Mouse (Mus musculus) liver, embryonic 13.5 days (tissue): ENCODE data around the gene Psmg4. TPM values are rescaled to one million over a fixed set of nuclear protein-coding genes. Genes with fewer than 3 reads are reported as not detected.

Experiments
- ATAC-seq: fragments of 200-750 bp; cut with Nextera tagmentation; 2 replicates; pipeline ENCODE4 v1.8.0; 2017; ENCODE audit warnings: low read depth, mild to moderate bottlenecking, moderate number of reproducible peaks, moderate library complexity
- DNase-seq: peaks from one replicate; pipeline ENCODE4 v3.0.0; 2022
- H3K27ac ChIP-seq: fragments of 300-500 bp; sonication (generic); 2 replicates; pipeline ENCODE4 v1.5.1; 2015; ENCODE audit warnings: moderate library complexity, mild to moderate bottlenecking, inconsistent platforms
- H3K27me3 ChIP-seq: fragments of 300-500 bp; sonication (generic); 2 replicates; pipeline ENCODE4 v1.6.1; 2015; ENCODE audit warnings: mild to moderate bottlenecking, inconsistent platforms
- H3K36me3 ChIP-seq: fragments of 300-500 bp; sonication (generic); 2 replicates; pipeline ENCODE4 v1.6.1; 2015; ENCODE audit warnings: mild to moderate bottlenecking, inconsistent platforms
- H3K4me1 ChIP-seq: fragments of 300-500 bp; sonication (generic); replicated peaks from 2 replicates; pipeline ENCODE4 v1.6.1; 2015; ENCODE audit warnings: inconsistent platforms
- H3K4me2 ChIP-seq: fragments of 300-500 bp; sonication (generic); 2 replicates; pipeline ENCODE4 v1.6.1; 2015; ENCODE audit warnings: inconsistent platforms, mild to moderate bottlenecking, moderate library complexity
- H3K4me3 ChIP-seq: fragments of 300-500 bp; sonication (generic); replicated peaks from 2 replicates; pipeline ENCODE4 v1.5.1; 2015; ENCODE audit warnings: mild to moderate bottlenecking, inconsistent platforms
- H3K9ac ChIP-seq: fragments of 300-500 bp; sonication (generic); 2 replicates; pipeline ENCODE4 v1.6.1; 2015; ENCODE audit warnings: mild to moderate bottlenecking, inconsistent platforms
- H3K9me3 ChIP-seq: fragments of 300-500 bp; sonication (generic); replicated peaks from 2 replicates; pipeline ENCODE4 v1.6.1; 2016; ENCODE audit warnings: inconsistent platforms
- WGBS: fragments of 180-500 bp; shearing (Covaris S2); methylation state at CpG from one replicate; pipeline ENCODE4 v1.1.7; 2015; ENCODE audit not compliant: insufficient replicate concordance; 5-methylcytosine and 5-hydroxymethylcytosine counted together
- polyA plus RNA-seq: library from polyadenylated mRNA; unstranded; fragments of >200 nt; fragmentation: Nextera tagmentation; extraction: Ambion mirVana; gene quantifications from 2 replicates; pipeline ENCODE4 v1.2.1, GENCODE M21; 2015

Gene Psmg4
- polyA plus RNA-seq, 1 experiment from 2014 or later = 50.0 TPM

- no peak for ATAC-seq
- no peaks in the 10 kb centered on the region for H3K9me3 ChIP-seq
- H3K9ac ChIP-seq = no peak overlapping the region
- no peaks in the 10 kb centered on the region for H3K36me3 ChIP-seq
- DNase-seq = no peak
- H3K4me1 ChIP-seq = peaks cover 17% of the 10 kb centered on the region
- no peak overlapping the region for H3K4me2 ChIP-seq
- no peak overlapping the region for H3K27ac ChIP-seq
- 79% methylated on average over 3 of the region's 3 CpGs for WGBS
- H3K27me3 ChIP-seq = no peaks in the 10 kb centered on the region
- H3K4me3 ChIP-seq = no peak overlapping the region
Measured at GRCm38 (mm10) chr13:34157596-34158157, 5.1 kb upstream of the Psmg4 start.

DNA sequence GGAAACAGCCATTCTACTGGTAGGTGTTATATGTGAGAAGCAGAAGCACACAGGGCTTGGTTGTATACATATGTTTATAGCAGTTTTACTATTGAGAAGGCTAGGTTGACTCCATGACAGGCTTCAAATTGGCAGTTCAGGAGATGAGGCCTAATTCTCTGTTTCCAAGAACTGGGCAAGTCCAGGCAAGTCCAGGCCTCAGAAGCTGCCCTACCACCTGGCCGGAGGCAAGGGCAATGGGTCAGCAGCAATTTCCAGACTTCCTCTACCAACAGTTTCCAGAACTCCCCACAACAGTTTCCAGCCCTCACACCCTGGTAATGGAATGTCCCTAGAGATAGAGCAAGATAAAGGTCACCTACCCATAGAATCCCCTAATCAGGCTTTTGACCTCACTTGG, 2.8 kb upstream of the Psmg4 start:
- DNase-seq (no peak), ATAC-seq (no peak)
- H3K4me3 ChIP-seq = no peak overlapping the region
- H3K9me3 ChIP-seq = no peaks in the 10 kb centered on the region
- H3K36me3 ChIP-seq = no peaks in the 10 kb centered on the region
- WGBS = 81% methylated on average over 1 of the region's 1 CpGs
- H3K27ac ChIP-seq = no peak overlapping the region
- H3K27me3 ChIP-seq = no peaks in the 10 kb centered on the region
- H3K4me2 ChIP-seq = no peak overlapping the region
- no peak overlapping the region for H3K9ac ChIP-seq
- H3K4me1 ChIP-seq = peaks cover 22% of the 10 kb centered on the region

GRCm38 (mm10) chr13:34163304-34163975, 676 bp downstream of the Psmg4 start:
- Histone ChIP-seq H3K4me3 (peak overlapping the region; percentile 82), H3K4me1 (peaks cover 18% of the 10 kb centered on the region), H3K27me3 (no peaks in the 10 kb centered on the region), H3K9me3 (no peaks in the 10 kb centered on the region), H3K36me3 (peaks cover 10% of the 10 kb centered on the region), H3K27ac (peak overlapping the region; percentile 83), H3K4me2 (peak overlapping the region; percentile 80), H3K9ac (peak overlapping the region; percentile 82)
- DNase-seq (no peak), ATAC-seq (no peak)
- WGBS = 30% methylated on average over 12 of the region's 12 CpGs

GRCm38 (mm10) chr13:34174025-34174424, 11.3 kb downstream of the Psmg4 start:
- H3K9me3 ChIP-seq = no peaks in the 10 kb centered on the region
- ATAC-seq (no peak), DNase-seq (no peak)
- no peaks in the 10 kb centered on the region for H3K27me3 ChIP-seq
- no peak overlapping the region for H3K27ac ChIP-seq
- H3K4me3 ChIP-seq = no peak overlapping the region
- peaks cover 8% of the 10 kb centered on the region; the same call in 1 of the 2 replicates for H3K36me3 ChIP-seq
- 77% methylated on average over 6 of the region's 6 CpGs for WGBS
- no peak overlapping the region for H3K9ac ChIP-seq
- H3K4me2 ChIP-seq = no peak overlapping the region
- no peaks in the 10 kb centered on the region for H3K4me1 ChIP-seq

DNA sequence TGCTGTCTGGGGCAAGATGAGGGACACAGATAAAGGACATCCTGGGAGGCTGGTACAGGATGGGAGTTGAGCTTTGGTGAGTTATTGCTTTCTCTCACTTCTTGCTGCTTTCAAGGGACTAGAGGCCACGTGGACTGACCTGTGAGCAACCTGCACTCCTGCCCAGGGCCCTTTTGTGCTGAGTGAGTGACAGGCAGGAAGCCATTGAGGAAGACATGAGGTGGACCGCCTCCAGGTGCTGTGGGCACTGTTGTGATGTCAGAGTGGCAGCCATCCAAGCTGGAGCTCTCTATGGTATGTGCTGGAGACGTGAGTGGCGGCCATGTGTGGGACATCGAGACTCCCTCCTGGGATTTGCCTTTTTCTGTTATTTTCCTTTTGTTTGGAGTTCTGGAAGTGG, 18.9 kb downstream of the Psmg4 start:
- Histone ChIP-seq H3K9ac (no peak overlapping the region), H3K4me1 (no peaks in the 10 kb centered on the region), H3K4me2 (no peak overlapping the region), H3K4me3 (no peak overlapping the region), H3K27me3 (no peaks in the 10 kb centered on the region), H3K9me3 (no peaks in the 10 kb centered on the region), H3K36me3 (peaks cover 83% of the 10 kb centered on the region), H3K27ac (no peak overlapping the region)
- WGBS = 92% methylated on average over 5 of the region's 5 CpGs
- no peak for DNase-seq
- ATAC-seq = no peak

DNA sequence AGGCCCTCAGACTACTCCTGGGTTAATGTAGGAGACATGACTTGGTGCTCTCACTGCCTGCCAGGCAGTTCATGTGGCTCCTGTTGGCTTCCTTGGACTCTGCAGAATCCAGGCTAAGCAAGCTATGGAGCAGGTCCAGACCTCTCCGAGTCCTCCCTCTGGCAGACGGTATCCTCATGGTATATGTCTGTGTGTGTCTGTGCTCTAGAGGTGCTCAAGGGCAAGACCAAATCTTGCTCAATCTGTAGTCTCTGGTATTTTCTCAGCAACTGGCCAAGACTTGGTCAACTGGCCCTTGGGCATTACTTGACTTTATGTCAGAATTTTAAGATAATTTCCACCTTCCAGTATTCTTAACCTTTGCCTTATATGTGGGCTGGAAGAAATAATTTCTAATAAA, 22.6 kb downstream of the Psmg4 start:
- Histone ChIP-seq H3K27me3 (no peaks in the 10 kb centered on the region), H3K9ac (no peak overlapping the region), H3K4me3 (no peak overlapping the region), H3K36me3 (peaks cover 97% of the 10 kb centered on the region), H3K4me1 (no peaks in the 10 kb centered on the region), H3K27ac (no peak overlapping the region), H3K9me3 (no peaks in the 10 kb centered on the region), H3K4me2 (no peak overlapping the region)
- ATAC-seq (no peak), DNase-seq (no peak)
- WGBS = 81% methylated on average over 2 of the region's 2 CpGs

GRCm38 (mm10) chr13:34187571-34187970, 24.8 kb downstream of the Psmg4 start:
- Histone ChIP-seq H3K36me3 (peaks cover 97% of the 10 kb centered on the region), H3K27me3 (no peaks in the 10 kb centered on the region), H3K4me2 (no peak overlapping the region), H3K9me3 (no peaks in the 10 kb centered on the region), H3K27ac (no peak overlapping the region), H3K4me1 (no peaks in the 10 kb centered on the region), H3K4me3 (no peak overlapping the region), H3K9ac (no peak overlapping the region)
- 16% methylated on average over 5 of the region's 5 CpGs for WGBS
- DNase-seq (peak; percentile 43), ATAC-seq (0 out of 2 replicates have a peak, but pooled peaks have one; percentile 59)

DNA sequence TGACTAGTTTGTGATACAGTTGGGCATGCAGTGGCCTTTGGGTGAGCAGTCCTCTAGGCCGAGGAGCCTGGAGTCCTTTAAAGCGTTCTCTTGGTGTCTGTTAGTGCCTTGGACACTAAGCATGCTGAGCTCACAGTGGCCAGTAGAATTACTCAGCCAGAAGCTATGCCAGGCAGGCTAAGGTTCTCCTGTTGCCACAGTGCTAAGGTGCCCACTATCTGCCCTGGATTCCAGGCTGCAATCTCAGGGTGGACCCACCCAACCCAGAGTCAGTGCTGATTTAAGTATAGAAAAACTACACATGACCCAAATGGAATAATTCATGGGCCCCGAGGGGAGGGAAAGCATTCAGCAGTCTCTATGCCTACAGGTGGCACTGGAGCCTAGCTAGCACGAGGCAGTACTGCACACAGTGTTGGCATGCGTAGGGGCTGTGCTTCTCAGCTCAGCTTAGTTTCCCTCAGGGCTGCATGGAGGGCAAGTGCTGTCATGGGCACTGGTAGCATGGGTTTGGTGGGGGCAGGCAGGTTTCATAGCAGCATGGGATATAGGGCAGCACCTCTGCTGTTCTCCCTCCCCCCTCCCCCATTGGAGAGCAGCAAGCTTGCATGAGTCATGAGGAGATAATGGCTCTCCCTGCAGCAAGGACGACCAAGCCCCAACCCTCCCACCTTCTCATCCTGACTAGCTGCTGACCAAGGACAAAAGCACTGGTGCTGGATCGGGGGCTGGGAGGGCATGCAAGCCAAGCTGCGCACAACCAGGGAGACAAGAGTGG, 29.8 kb downstream of the Psmg4 start:
- Histone ChIP-seq H3K36me3 (peaks cover 99% of the 10 kb centered on the region), H3K9ac (no peak overlapping the region), H3K27me3 (no peaks in the 10 kb centered on the region), H3K4me1 (no peaks in the 10 kb centered on the region), H3K4me3 (no peak overlapping the region), H3K27ac (no peak overlapping the region), H3K9me3 (no peaks in the 10 kb centered on the region), H3K4me2 (no peak overlapping the region)
- 72% methylated on average over 8 of the region's 8 CpGs for WGBS
- DNase-seq = no peak
- ATAC-seq = peak; percentile 37

- no peaks in the 10 kb centered on the region for H3K27me3 ChIP-seq
- no peaks in the 10 kb centered on the region for H3K9me3 ChIP-seq
- no peak overlapping the region for H3K4me3 ChIP-seq
- H3K36me3 ChIP-seq = peaks cover 100% of the 10 kb centered on the region
- no peak for DNase-seq
- no peak overlapping the region for H3K4me2 ChIP-seq
- no peak overlapping the region for H3K27ac ChIP-seq
- no peak for ATAC-seq
- no peak overlapping the region for H3K9ac ChIP-seq
- WGBS = 72% methylated on average over 8 of the region's 8 CpGs
- H3K4me1 ChIP-seq = no peaks in the 10 kb centered on the region
Measured at GRCm38 (mm10) chr13:34193384-34193783, 30.6 kb downstream of the Psmg4 start.

DNA sequence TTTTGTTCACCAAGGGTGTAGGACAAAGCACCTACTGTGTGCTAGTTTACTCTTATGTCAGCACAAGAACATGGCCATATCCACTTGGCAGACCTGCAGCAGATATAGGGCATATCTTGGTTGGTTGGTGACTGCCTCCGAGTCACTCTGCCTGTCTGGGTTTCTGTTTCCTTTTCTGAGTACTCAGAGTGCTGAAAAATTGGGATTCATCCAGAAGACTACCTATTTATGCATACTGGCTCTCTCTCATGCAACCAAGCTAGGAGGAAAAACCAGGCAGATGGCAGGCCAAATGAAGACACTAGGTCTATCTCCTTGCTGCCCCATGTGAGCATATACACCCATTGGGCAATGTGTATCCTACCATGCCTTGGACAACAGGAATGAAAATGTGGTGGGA, 32.9 kb downstream of the Psmg4 start:
- Histone ChIP-seq H3K9ac (no peak overlapping the region), H3K4me2 (no peak overlapping the region), H3K4me3 (no peak overlapping the region), H3K36me3 (peaks cover 96% of the 10 kb centered on the region), H3K27me3 (no peaks in the 10 kb centered on the region), H3K4me1 (no peaks in the 10 kb centered on the region), H3K27ac (no peak overlapping the region), H3K9me3 (no peaks in the 10 kb centered on the region)
- DNase-seq (no peak), ATAC-seq (no peak)
- WGBS = 79% methylated on average over 1 of the region's 1 CpGs

DNA sequence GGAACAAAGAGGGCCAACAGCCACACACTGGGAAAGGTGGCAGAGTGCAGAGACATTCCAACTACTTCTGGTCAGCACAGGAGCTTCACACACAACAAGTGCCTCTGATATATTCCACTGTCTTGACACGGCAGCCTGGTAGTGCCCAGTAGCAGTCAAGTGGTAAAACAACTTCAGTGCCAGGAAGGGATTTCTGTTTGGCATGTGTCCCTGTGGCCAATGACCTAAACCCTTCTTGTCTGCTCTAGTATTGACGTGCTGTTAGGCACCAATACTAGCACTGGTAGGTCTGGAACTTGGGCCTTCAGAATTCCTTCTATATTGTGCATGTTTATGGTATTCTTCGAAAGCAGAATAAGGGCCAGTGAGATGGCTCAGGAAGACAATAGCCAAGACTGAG, 42.5 kb downstream of the Psmg4 start:
- WGBS = 89% methylated on average over 3 of the region's 3 CpGs
- H3K4me3 ChIP-seq = no peak overlapping the region
- H3K4me2 ChIP-seq = no peak overlapping the region
- peaks cover 75% of the 10 kb centered on the region for H3K36me3 ChIP-seq
- DNase-seq (no peak), ATAC-seq (no peak)
- no peaks in the 10 kb centered on the region for H3K4me1 ChIP-seq
- H3K27ac ChIP-seq = no peak overlapping the region
- H3K9me3 ChIP-seq = no peaks in the 10 kb centered on the region
- H3K27me3 ChIP-seq = no peaks in the 10 kb centered on the region
- H3K9ac ChIP-seq = no peak overlapping the region
